Comparison of ENCODE assay signal across 11 mouse cellular contexts in the genomic region with DNA sequence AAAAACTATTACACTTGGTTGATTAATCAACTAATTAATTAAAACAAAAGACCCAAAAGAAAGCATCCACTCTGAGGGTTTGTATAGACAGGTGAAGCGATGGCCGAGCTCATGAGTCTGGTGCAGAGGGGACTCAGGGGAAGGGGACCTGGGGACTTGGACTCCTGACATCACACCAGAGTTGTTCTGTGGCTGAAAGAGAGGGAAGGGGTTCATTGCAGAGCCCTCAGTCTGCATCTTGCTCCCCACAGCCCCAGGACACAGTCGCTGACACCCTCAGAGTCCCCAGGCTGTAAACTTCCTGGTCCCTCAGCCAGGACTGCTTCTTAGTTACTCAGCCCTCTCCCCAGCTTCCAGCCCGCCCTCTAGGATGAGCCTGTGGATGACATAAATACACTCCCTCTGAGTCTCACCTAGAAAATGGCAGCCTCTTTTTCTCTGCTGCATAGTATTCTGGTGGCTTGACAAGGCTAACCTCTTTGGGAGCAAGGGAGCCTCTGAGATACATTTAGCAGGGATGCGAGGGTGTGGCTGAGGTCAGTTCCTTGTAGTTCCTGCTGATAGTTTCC. TPM values are rescaled to one million over a fixed set of nuclear protein-coding genes. Genes with fewer than 3 reads are reported as not detected.
DNase-seq lines count a peak whose midpoint lies in the region; ATAC-seq and TF ChIP-seq lines count a peak whose summit lies in the region.
"Had no signal": no experiment of that assay in that cellular context is flagged by ENCODE, and none has a peak within 500 bp of the region (broad histone marks: within the 10 kb centered on the region; RNA-seq: fewer than 3 reads in every experiment).

No protein-coding gene starts in this region.

- H3K36me3 ChIP-seq in erythroblast, embryonic 14.5 days (ENCODE audit: control insufficient read depth), result peaks cover 10% of the 10 kb centered on the region
- no peaks in the 10 kb centered on the region for H3K36me3 ChIP-seq in neural tube, embryonic 11.5 days (ENCODE audit: control insufficient read depth, insufficient read depth, low read length)
- H3K36me3 ChIP-seq in liver, embryonic 12.5 days, result peaks cover 8% of the 10 kb centered on the region
- no peaks in the 10 kb centered on the region for H3K36me3 ChIP-seq in stomach, postnatal 0 days (ENCODE audit: control insufficient read depth, insufficient read depth, low read length)

- peak overlapping the region; percentile 83 for H3K4me3 ChIP-seq in erythroblast, embryonic 14.5 days (replicated peaks)
- peak overlapping the region; percentile 74; the same call in 1 of the 2 replicates for H3K4me3 ChIP-seq in neural tube, embryonic 11.5 days (ENCODE audit: low read depth, low read length)
- H3K4me3 ChIP-seq in liver, embryonic 12.5 days, result peak overlapping the region; percentile 81
- H3K4me3 ChIP-seq in stomach, postnatal 0 days (ENCODE audit: low read depth, low read length), result 0 out of 2 replicates have a peak overlapping the region, but pooled peaks have one; percentile 79

- H3K4me2 ChIP-seq in neural tube, embryonic 11.5 days (ENCODE audit: low read depth), result peak overlapping the region; percentile 73
- H3K4me2 ChIP-seq in liver, embryonic 12.5 days, result peak overlapping the region; percentile 98
- H3K4me2 ChIP-seq in stomach, postnatal 0 days (replicated peaks; ENCODE audit: low read depth), result peak overlapping the region; percentile 88

- WGBS in neural tube, embryonic 11.5 days, result 61% methylated on average over 5 of the region's 5 CpGs
- WGBS in liver, embryonic 12.5 days (ENCODE audit: insufficient replicate concordance), result 66% methylated on average over 5 of the region's 5 CpGs
- 74% methylated on average over 5 of the region's 5 CpGs for WGBS in stomach, postnatal 0 days

- H3K27me3 ChIP-seq in erythroblast, embryonic 14.5 days (ENCODE audit: control insufficient read depth), result peaks cover 58% of the 10 kb centered on the region
- H3K27me3 ChIP-seq in neural tube, embryonic 11.5 days (ENCODE audit: control insufficient read depth, insufficient read depth, low read length), result peaks cover 56% of the 10 kb centered on the region
- peaks cover 56% of the 10 kb centered on the region for H3K27me3 ChIP-seq in liver, embryonic 12.5 days (replicated peaks)
- peaks cover 2% of the 10 kb centered on the region; the same call in 1 of the 2 replicates for H3K27me3 ChIP-seq in stomach, postnatal 0 days (ENCODE audit: control insufficient read depth, insufficient read depth, low read length)

- H3K9ac ChIP-seq in neural tube, embryonic 11.5 days (ENCODE audit: low read length), result peak overlapping the region; percentile 92; the same call in 1 of the 2 replicates
- no peak overlapping the region for H3K9ac ChIP-seq in liver, embryonic 12.5 days
- no peak overlapping the region for H3K9ac ChIP-seq in stomach, postnatal 0 days (ENCODE audit: low read length)

- no peak for TF ChIP-seq EP300 in stomach, postnatal 0 days (optimal IDR thresholded peaks at IDR 0.05)

- intact Hi-C loops in left cerebral cortex, postnatal 10 days (cut with DNase I), result no loop called here

- no peak overlapping the region for H3K27ac ChIP-seq in neural tube, embryonic 11.5 days (ENCODE audit: low read depth, low read length)
- no peak overlapping the region for H3K27ac ChIP-seq in liver, embryonic 12.5 days
- no peak overlapping the region for H3K27ac ChIP-seq in stomach, postnatal 0 days (replicated peaks)

- peaks cover 86% of the 10 kb centered on the region for H3K4me1 ChIP-seq in erythroblast, embryonic 14.5 days (ENCODE audit: control insufficient read depth)
- peaks cover 23% of the 10 kb centered on the region for H3K4me1 ChIP-seq in neural tube, embryonic 11.5 days (ENCODE audit: control insufficient read depth, insufficient read depth, low read length)
- H3K4me1 ChIP-seq in liver, embryonic 12.5 days, result peaks cover 88% of the 10 kb centered on the region
- peaks cover 3% of the 10 kb centered on the region; the same call in 1 of the 2 replicates for H3K4me1 ChIP-seq in stomach, postnatal 0 days (replicated peaks; ENCODE audit: control insufficient read depth, insufficient read depth)

- peak; percentile 8 for DNase-seq in neural tube, embryonic 11.5 days (ENCODE audit: low spot score)
- DNase-seq in neural tube, embryonic 10.5 days (ENCODE audit: extremely low spot score, low spot score), result no peak
- DNase-seq in stomach, postnatal 0 days (ENCODE audit: low spot score), result no peak
- no peak for DNase-seq in left cerebral cortex, postnatal 10 days (ENCODE audit: extremely low spot score in 1 of 2, low spot score in 2 of 2)
- no peak for DNase-seq in gastrocnemius, postnatal 10 days

- ATAC-seq in erythroblast, adult 5-6 weeks (replicated peaks; ENCODE audit: low FRiP score, poor library complexity, severe bottlenecking), result no peak
- ATAC-seq in neural tube, embryonic 11.5 days (ENCODE audit: insufficient read depth, low FRiP score, low TSS enrichment), result no peak
- ATAC-seq in liver, embryonic 12.5 days, result no peak
- no peak for ATAC-seq in stomach, postnatal 0 days (ENCODE audit: low FRiP score, low TSS enrichment)

- TF ChIP-seq CTCF in stomach, postnatal 0 days (IDR thresholded peaks at IDR 0.05; ENCODE audit: low read depth), result no peak

- H3K9me3 ChIP-seq in erythroblast, embryonic 14.5 days (ENCODE audit: control insufficient read depth, low read length), result peaks cover 15% of the 10 kb centered on the region
- no peaks in the 10 kb centered on the region for H3K9me3 ChIP-seq in neural tube, embryonic 11.5 days (ENCODE audit: control insufficient read depth, low read length)
- H3K9me3 ChIP-seq in liver, embryonic 12.5 days (replicated peaks), result no peaks in the 10 kb centered on the region
- H3K9me3 ChIP-seq in stomach, postnatal 0 days (ENCODE audit: control insufficient read depth, low read length), result no peaks in the 10 kb centered on the region

RNA-seq across cellular contexts. Expression of a gene that starts 0.8 kb away (rescaled TPM):
- polyA plus RNA-seq in erythroblast, embryonic 14.5 days (2012), result 0.01 TPM in 1 of 2 replicates, not detected in the other
- not detected in 2 replicates for total RNA-seq in erythroblast, adult 5-6 weeks (2015; ENCODE audit: low replicate concordance)
- total RNA-seq in erythroblast, adult 5-6 weeks (2017; ENCODE audit: low replicate concordance), result 0.14 TPM in 1 of 2 replicates, not detected in the other
- polyA plus RNA-seq in neural tube, embryonic 11.5 days (2014; fragmentation: Nextera tagmentation; extraction: Ambion mirVana), result 0.77 and 0.80 TPM in 2 replicates
- 0.35 and 0.43 TPM in 2 replicates for polyA plus RNA-seq in liver, embryonic 12.5 days (2016; fragmentation: Nextera tagmentation; extraction: Ambion mirVana)
- polyA plus RNA-seq in stomach, postnatal 0 days (2015; fragmentation: Nextera tagmentation; extraction: Ambion mirVana), result 0.79 and 0.99 TPM in 2 replicates
- 1 to 10 TPM; 6.8 to 8.4 TPM for total RNA-seq in left cerebral cortex, postnatal 10 days (2021)
- under 1 TPM; 0.23 to 0.59 TPM for total RNA-seq in gastrocnemius, postnatal 10 days (2021)

RNA-seq across cellular contexts. Expression of a gene that starts 3.4 kb away (rescaled TPM):
- 9.9 and 13.0 TPM in 2 replicates for polyA plus RNA-seq in erythroblast, embryonic 14.5 days (2012)
- 42.8 and 46.1 TPM in 2 replicates for total RNA-seq in erythroblast, adult 5-6 weeks (2015; ENCODE audit: low replicate concordance)
- 25.0 and 28.3 TPM in 2 replicates for total RNA-seq in erythroblast, adult 5-6 weeks (2017; ENCODE audit: low replicate concordance)
- polyA plus RNA-seq in neural tube, embryonic 11.5 days (2014; fragmentation: Nextera tagmentation; extraction: Ambion mirVana), result 150 and 156 TPM in 2 replicates
- 67.5 and 74.1 TPM in 2 replicates for polyA plus RNA-seq in liver, embryonic 12.5 days (2016; fragmentation: Nextera tagmentation; extraction: Ambion mirVana)
- polyA plus RNA-seq in stomach, postnatal 0 days (2015; fragmentation: Nextera tagmentation; extraction: Ambion mirVana), result 160 and 174 TPM in 2 replicates
- 100 to 1,000 TPM; 389 to 406 TPM for total RNA-seq in left cerebral cortex, postnatal 10 days (2021)
- total RNA-seq in gastrocnemius, postnatal 10 days (2021), result 100 to 1,000 TPM; 101 to 108 TPM

RNA-seq across cellular contexts. Expression of a gene that starts 7.0 kb away (rescaled TPM):
- polyA plus RNA-seq in erythroblast, embryonic 14.5 days (2012), result 0.21 TPM in 1 of 2 replicates, not detected in the other
- total RNA-seq in erythroblast, adult 5-6 weeks (2015; ENCODE audit: low replicate concordance), result not detected in 2 replicates
- total RNA-seq in erythroblast, adult 5-6 weeks (2017; ENCODE audit: low replicate concordance), result not detected in 2 replicates
- polyA plus RNA-seq in neural tube, embryonic 11.5 days (2014; fragmentation: Nextera tagmentation; extraction: Ambion mirVana), result 14.5 TPM in 1 of 2 replicates, not detected in the other
- polyA plus RNA-seq in liver, embryonic 12.5 days (2016; fragmentation: Nextera tagmentation; extraction: Ambion mirVana), result 0.98 and 11.0 TPM in 2 replicates
- polyA plus RNA-seq in stomach, postnatal 0 days (2015; fragmentation: Nextera tagmentation; extraction: Ambion mirVana), result 8.9 and 18.0 TPM in 2 replicates
- total RNA-seq in left cerebral cortex, postnatal 10 days (2021), result not detected
- not detected for total RNA-seq in gastrocnemius, postnatal 10 days (2021)
- total RNA-seq: gastrocnemius, adult 8-10 months had no signal
- polyA plus RNA-seq: brain, embryonic 14.5 days; C2C12 had no signal

RNA-seq across cellular contexts. Expression of a gene that starts 8.9 kb away (rescaled TPM):
- 4.1 and 4.9 TPM in 2 replicates for polyA plus RNA-seq in erythroblast, embryonic 14.5 days (2012)
- total RNA-seq in erythroblast, adult 5-6 weeks (2015; ENCODE audit: low replicate concordance), result 5.9 and 11.3 TPM in 2 replicates
- 4.7 and 9.1 TPM in 2 replicates for total RNA-seq in erythroblast, adult 5-6 weeks (2017; ENCODE audit: low replicate concordance)
- polyA plus RNA-seq in neural tube, embryonic 11.5 days (2014; fragmentation: Nextera tagmentation; extraction: Ambion mirVana), result 47.7 and 53.6 TPM in 2 replicates
- polyA plus RNA-seq in liver, embryonic 12.5 days (2016; fragmentation: Nextera tagmentation; extraction: Ambion mirVana), result 26.6 and 27.4 TPM in 2 replicates
- 25.6 and 29.7 TPM in 2 replicates for polyA plus RNA-seq in stomach, postnatal 0 days (2015; fragmentation: Nextera tagmentation; extraction: Ambion mirVana)
- 10 to 100 TPM; 55.4 to 61.9 TPM for total RNA-seq in left cerebral cortex, postnatal 10 days (2021)
- 10 to 100 TPM; 39.6 to 43.8 TPM for total RNA-seq in gastrocnemius, postnatal 10 days (2021)

RNA-seq across cellular contexts. Expression of a gene that starts 9.2 kb away (rescaled TPM):
- 1.0 and 1.4 TPM in 2 replicates for polyA plus RNA-seq in erythroblast, embryonic 14.5 days (2012)
- 6.3 and 8.8 TPM in 2 replicates for total RNA-seq in erythroblast, adult 5-6 weeks (2015; ENCODE audit: low replicate concordance)
- total RNA-seq in erythroblast, adult 5-6 weeks (2017; ENCODE audit: low replicate concordance), result 10.5 and 14.7 TPM in 2 replicates
- polyA plus RNA-seq in neural tube, embryonic 11.5 days (2014; fragmentation: Nextera tagmentation; extraction: Ambion mirVana), result 7.0 and 8.5 TPM in 2 replicates
- polyA plus RNA-seq in liver, embryonic 12.5 days (2016; fragmentation: Nextera tagmentation; extraction: Ambion mirVana), result 5.6 and 6.4 TPM in 2 replicates
- polyA plus RNA-seq in stomach, postnatal 0 days (2015; fragmentation: Nextera tagmentation; extraction: Ambion mirVana), result 3.2 and 3.5 TPM in 2 replicates
- 1 to 10 TPM; 6.0 to 7.1 TPM for total RNA-seq in left cerebral cortex, postnatal 10 days (2021)
- total RNA-seq in gastrocnemius, postnatal 10 days (2021), result 1 to 10 TPM; 2.6 to 4.1 TPM
